Mouse (Mus musculus) left cerebral cortex, postnatal 14 days (tissue): ENCODE results near the gene Nipsnap1. TPM values are rescaled to one million over a fixed set of nuclear protein-coding genes. Genes with fewer than 3 reads are reported as not detected.

Experiments used
- DNase-seq, 2 experiments: peaks; one replicate each; pipeline ENCODE4 v3.0.0; 2021 to 2022; ENCODE audit warnings: low spot score in 2 of 2, mixed read lengths in 1 of 2
- intact Hi-C: fragments of 180-260 bp; cut with DNase I; formaldehyde crosslinking; loops from one replicate; pipeline ENCODE4 v1.15.1; 2025
- long read RNA-seq, 2 experiments: library from polyadenylated mRNA; stranded (forward); transcript quantifications; one replicate each; pipeline ENCODE4 v2.0.0; 2021
- total RNA-seq, 2 experiments: library from RNA; stranded (reverse); gene quantifications; 2 replicates each; pipeline ENCODE4 v1.2.3; 2021

Nipsnap1 gene
- total RNA-seq: 10 to 100 TPM; 89.1 to 92.0 TPM
- long read RNA-seq, experiment 1, transcript Nipsnap1-201 (10 exons, 1,926 nt): major isoform, 87 of 94 reads
- long read RNA-seq, experiment 1, partial matches to known transcripts: 1 of 94 reads
- long read RNA-seq, experiment 1, other reads (novel, unspliced or antisense): 6 of 94 reads
- long read RNA-seq, experiment 2, transcript Nipsnap1-201 (10 exons, 1,926 nt): major isoform, 47 of 60 reads
- long read RNA-seq, experiment 2, partial matches to known transcripts: 5 of 60 reads
- long read RNA-seq, experiment 2, other reads (novel, unspliced or antisense): 8 of 60 reads

DNA sequence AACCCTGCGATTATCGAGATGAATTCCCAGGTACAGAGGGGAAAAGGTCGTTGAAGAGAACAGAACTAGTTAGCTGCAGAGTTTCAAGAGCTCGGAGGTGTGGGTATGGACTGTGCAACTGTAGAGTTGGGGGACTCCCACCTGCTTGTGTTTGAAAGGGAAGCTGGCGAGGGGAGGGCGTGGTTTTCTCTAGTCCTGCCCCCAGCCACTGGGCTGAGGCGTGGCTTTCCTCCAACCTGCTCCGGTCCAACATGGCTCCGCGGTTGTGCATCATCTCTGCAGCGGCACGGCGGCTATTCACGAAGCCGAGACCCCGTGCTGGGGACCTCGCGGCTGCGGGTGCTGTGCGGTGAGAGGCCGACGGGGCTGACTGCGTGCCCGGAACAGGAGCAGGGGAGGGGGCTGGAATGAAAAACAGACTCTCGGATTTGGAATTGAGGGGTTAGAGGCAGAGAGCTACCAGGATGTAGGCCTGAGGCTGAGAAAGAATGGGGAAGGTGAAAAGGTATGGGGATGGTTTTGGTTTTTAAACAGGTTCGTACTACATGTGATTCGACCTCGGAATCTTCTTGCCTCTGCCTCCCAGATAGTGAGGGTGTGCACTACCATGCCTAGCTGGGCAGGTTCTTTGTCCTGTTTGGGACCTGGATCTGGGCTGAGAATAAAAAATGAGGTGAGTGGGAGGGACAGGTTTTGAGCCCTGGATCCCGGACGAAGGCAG is at the start of gene Nipsnap1:
Gene Nipsnap1, plus strand, starts transcription at position 197 of the 721 bp plus-strand sequence.
- peak; percentile 77 to 82 for DNase-seq
- intact Hi-C loops: no loop called here

- intact Hi-C loops: loop anchor here (10.0 kb wide), 1 partner anchor 71 kb away; no protein-coding TSS in a partner anchor
- DNase-seq: no peak
Measured at GRCm38 (mm10) chr11:4826152-4826778, 47.5 kb upstream of the Nipsnap1 start.

DNA sequence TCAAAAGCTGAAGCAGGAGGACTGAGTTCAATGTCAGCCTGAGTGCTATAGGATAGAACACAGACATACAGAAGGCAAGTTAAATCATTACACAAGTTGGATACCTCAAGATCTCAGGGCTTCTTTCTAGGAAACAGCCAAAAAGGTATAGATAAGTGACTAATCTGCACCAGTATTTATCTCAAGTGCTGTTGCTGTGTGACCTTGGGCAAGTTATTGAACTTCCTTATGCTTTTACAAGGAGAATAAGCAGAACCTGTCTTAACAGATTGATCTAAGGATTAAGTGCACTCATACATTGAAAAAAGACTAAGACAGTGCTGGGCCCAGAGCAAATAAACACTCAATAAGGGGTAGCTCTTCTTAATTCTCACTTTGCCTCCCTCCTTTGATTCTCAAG is 46.4 kb upstream of the Nipsnap1 start:
- intact Hi-C loops: loop anchor here (10.0 kb wide), 1 partner anchor 73 kb away; no protein-coding TSS in a partner anchor
- DNase-seq: no peak

DNA sequence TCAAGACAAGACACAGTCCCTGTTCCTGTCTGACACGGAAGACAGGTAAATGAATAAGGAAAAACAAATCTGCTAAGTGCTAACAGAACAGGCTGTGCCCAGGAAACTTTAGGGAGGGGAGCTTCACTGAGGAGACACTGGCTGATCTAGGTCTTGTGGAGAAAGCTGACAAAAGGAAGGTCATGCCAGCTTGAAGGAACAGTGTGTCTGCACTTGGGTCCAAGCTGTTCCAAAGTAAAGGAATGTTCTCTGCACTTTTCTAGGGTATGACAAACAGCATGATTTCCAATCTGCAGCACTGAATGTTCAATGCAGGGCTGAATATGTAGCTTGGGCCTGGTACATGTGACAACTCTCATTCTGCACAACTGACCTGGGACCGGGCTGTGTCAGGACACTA is 45.8 kb upstream of the Nipsnap1 start:
- intact Hi-C loops: loop anchor here (10.0 kb wide), 1 partner anchor 73 kb away; no protein-coding TSS in a partner anchor
- DNase-seq: no peak

GRCm38 (mm10) chr11:4831066-4831465 is 42.7 kb upstream of the Nipsnap1 start:
- no peak for DNase-seq
- intact Hi-C loops: no loop called here

GRCm38 (mm10) chr11:4833295-4833939 is 40.3 kb upstream of the Nipsnap1 start:
- no peak for DNase-seq
- intact Hi-C loops: no loop called here

DNA sequence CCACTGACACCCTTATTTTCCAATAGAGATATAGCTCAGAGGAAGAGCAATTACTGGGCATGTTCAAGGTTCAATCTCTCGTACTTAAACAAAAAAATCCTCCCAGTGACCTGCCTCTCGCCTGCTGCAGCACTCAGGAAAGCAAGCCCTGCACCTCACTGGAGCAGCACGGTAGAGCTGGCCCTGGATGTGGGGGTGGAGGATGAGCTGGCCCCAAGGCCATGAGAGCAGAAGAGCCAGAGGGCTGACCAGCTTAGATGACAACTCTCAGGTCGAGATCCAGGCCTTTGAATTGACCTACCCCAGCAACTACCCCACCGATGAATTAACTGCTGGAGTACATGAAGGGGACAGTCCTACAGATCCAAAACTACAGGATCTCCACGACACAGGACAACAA is 38.3 kb upstream of the Nipsnap1 start:
- intact Hi-C loops: loop anchor here (5.0 kb wide), 1 partner anchor 398 kb away; no protein-coding TSS in a partner anchor
- no peak for DNase-seq

- peak; percentile 13 to 55 for DNase-seq
Measured at GRCm38 (mm10) chr11:4836755-4837154, 37.0 kb upstream of the Nipsnap1 start.

GRCm38 (mm10) chr11:4837342-4837741 is 36.4 kb upstream of the Nipsnap1 start:
- DNase-seq: no peak
- intact Hi-C loops: loop anchor here (5.0 kb wide), 1 partner anchor 400 kb away; no protein-coding TSS in a partner anchor

More at GRCm38 (mm10) chr11:4836755-4837154, 37.0 kb upstream of the Nipsnap1 start:
- intact Hi-C loops: loop anchor here (5.0 kb wide), 1 partner anchor 399 kb away; no protein-coding TSS in a partner anchor

DNA sequence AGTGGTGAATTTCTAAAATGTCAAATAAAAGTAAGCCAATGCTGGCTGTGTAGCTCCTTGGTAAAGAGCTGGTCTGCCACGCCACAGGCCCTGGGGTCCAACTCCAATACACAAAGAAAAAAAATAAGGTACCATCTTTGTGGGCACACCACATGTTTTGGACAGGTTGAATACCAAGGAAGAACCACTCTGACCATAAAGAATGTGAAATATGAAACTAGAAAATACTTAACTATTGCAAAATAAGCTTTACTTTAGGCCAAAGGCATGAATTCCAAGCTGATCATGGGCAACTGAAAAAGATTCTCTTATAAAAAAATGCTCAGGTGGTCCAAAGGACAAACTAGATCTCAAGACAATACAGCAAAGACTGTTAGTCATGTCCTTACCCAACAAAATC is 35.5 kb upstream of the Nipsnap1 start:
- DNase-seq: no peak
- intact Hi-C loops: loop anchor here (5.0 kb wide), 1 partner anchor 401 kb away; no protein-coding TSS in a partner anchor

- DNase-seq: no peak
- intact Hi-C loops: no loop called here
Measured at GRCm38 (mm10) chr11:4840942-4841526, 32.7 kb upstream of the Nipsnap1 start.

GRCm38 (mm10) chr11:4848483-4849248 is 25.1 kb upstream of the Nipsnap1 start:
- intact Hi-C loops: no loop called here
- peak in 1 of 2 experiments; percentile 31 for DNase-seq

DNA sequence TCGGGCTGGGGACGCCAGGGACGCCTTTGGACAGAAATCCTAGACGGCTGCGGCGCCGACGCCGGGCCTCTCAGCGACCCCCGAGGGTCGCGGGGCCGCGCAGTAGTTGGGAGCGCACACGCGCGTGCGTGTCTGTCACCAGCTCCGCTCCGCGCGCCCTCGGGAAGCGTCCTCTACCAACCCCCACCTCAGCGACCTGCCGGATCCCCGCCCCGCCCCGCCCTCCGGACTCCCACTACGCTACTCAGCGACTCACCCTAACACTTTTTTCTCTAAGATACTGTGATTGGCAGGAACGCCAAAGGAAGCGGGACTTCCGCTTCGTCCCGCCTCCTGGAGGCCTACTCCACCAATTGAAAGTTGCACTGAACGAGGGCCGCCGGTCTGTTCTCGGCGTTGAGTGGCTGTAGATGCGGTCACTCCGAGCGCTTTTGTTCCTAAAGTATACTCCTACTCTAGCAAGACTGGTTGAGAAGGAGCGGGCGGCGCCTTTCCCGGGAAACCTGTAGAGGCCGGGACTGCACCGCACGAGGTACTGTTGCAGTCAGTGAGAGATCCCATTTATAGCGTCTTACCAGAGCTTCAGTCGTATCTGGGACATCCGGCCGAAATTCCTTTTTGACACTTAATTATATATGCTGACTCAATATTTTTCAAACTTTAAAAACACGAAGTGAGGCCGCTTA is 24.4 kb upstream of the Nipsnap1 start, which contains the start of gene Nf2:
Gene Nf2, minus strand, starts transcription at position 279 of the 686 bp plus-strand sequence.
- peak; percentile 99 for DNase-seq
- intact Hi-C loops: no loop called here

DNA sequence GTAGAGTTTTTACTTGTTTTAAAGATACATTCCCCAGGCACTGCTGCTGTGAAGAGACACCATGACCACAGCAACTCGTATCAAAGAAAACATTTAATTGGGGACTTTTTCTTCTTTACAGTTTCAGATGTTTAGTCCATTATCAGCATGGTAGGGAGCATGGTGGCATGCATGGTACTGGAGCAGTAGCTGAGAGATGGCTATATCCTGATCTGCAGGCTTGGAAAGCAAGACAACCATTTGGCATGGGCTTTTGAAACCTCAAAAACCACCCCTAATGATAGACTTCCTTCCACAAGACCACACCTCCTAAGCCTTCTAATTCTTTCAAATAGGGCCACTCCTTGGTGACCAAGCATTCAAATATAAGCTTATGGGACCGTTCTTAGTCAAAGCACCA is 23.3 kb upstream of the Nipsnap1 start:
- intact Hi-C loops: no loop called here
- no peak for DNase-seq

DNA sequence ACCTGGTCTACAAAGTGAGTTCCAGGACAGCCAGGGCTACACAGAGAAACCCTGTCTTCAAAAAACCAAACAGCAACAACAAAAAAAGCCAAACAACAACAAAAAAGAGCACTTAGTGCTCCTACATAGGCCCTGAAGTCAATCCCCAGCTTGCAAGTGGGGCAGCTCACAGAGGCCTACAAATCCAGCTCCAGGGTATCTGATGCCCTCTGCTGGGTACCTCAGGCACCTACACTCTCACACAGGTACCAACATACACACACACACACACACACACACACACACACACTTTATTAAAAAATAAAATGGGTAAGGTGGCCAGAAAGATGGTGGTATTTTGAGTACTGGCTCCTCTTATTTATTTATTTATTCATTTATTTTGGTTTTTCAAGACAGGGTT is 20.7 kb upstream of the Nipsnap1 start:
- intact Hi-C loops: no loop called here
- DNase-seq: no peak

GRCm38 (mm10) chr11:4854181-4854580 is 19.6 kb upstream of the Nipsnap1 start:
- intact Hi-C loops: no loop called here
- no peak for DNase-seq

GRCm38 (mm10) chr11:4858416-4858815 is 15.3 kb upstream of the Nipsnap1 start:
- intact Hi-C loops: no loop called here
- no peak for DNase-seq

- intact Hi-C loops: loop anchor here (10.0 kb wide), 1 partner anchor 606 kb away; the partner anchor contains the start of gene Lif
- no peak for DNase-seq
Measured at GRCm38 (mm10) chr11:4860986-4861385, 12.8 kb upstream of the Nipsnap1 start.
